Mouse (Mus musculus) liver, postnatal 0 days (tissue): ENCODE measurements at regions not wholly inside any gene's neighbourhood (a gene's known extent, or its start where the extent isn't known, plus 50 kb on each side); places are given as distances from the start of the nearest gene placed in this dataset. TPM values are rescaled to one million over a fixed set of nuclear protein-coding genes. Genes with fewer than 3 reads are reported as not detected.

Experiments used
- ATAC-seq: fragments of 200-750 bp; cut with Nextera tagmentation; 2 replicates; pipeline ENCODE4 v1.8.0; 2017; ENCODE audit warnings: mild to moderate bottlenecking, moderate library complexity
- DNase-seq: peaks from one replicate; pipeline ENCODE4 v3.0.0-alpha.2; 2016
- H3K27ac ChIP-seq: fragments of 300-500 bp; sonication (generic); 2 replicates; pipeline ENCODE4 v1.5.1; 2014; ENCODE audit warnings: antibody characterized with exemption, moderate library complexity, mild to moderate bottlenecking, low read depth
- H3K27me3 ChIP-seq: fragments of 300-500 bp; sonication (generic); 2 replicates; pipeline ENCODE4 v1.6.1; 2014; ENCODE audit warnings: low read length, control low read depth, mixed read lengths; ENCODE audit not compliant: insufficient read depth
- H3K36me3 ChIP-seq: fragments of 300-500 bp; sonication (generic); replicated peaks from 2 replicates; pipeline ENCODE4 v1.6.1; 2014; ENCODE audit warnings: mild to moderate bottlenecking, control low read depth, low read length, moderate library complexity, mixed read lengths; ENCODE audit not compliant: insufficient read depth
- H3K4me1 ChIP-seq: fragments of 300-500 bp; sonication (generic); 2 replicates; pipeline ENCODE4 v1.6.1; 2014; ENCODE audit warnings: antibody characterized with exemption, mild to moderate bottlenecking, control low read depth; ENCODE audit not compliant: insufficient read depth
- H3K4me2 ChIP-seq: fragments of 300-500 bp; sonication (generic); 2 replicates; pipeline ENCODE4 v1.6.1; 2014; ENCODE audit warnings: low read depth, mild to moderate bottlenecking, low read length, moderate library complexity, mixed read lengths
- H3K4me3 ChIP-seq: fragments of 300-500 bp; sonication (generic); 2 replicates; pipeline ENCODE4 v1.5.1; 2014; ENCODE audit warnings: low read depth, low read length
- H3K9ac ChIP-seq: fragments of 300-500 bp; sonication (generic); replicated peaks from 2 replicates; pipeline ENCODE4 v1.6.1; 2014; ENCODE audit warnings: mild to moderate bottlenecking, moderate library complexity
- H3K9me3 ChIP-seq: fragments of 300-500 bp; sonication (generic); 2 replicates; pipeline ENCODE4 v1.6.1; 2016; ENCODE audit warnings: mild to moderate bottlenecking, control low read depth, low read length, mixed read lengths
- CTCF ChIP-seq: sonication (generic); IDR thresholded peaks from 2 replicates; pipeline ENCODE4 v1.5.1; 2016; ENCODE audit warnings: antibody characterized with exemption, low read depth
- EP300 ChIP-seq: IDR thresholded peaks from 2 replicates; pipeline ENCODE4 v1.6.1; 2016; ENCODE audit warnings: antibody characterized with exemption, low read depth, mild to moderate bottlenecking
- WGBS: fragments of 180-500 bp; shearing (Covaris S2); extraction: QIAGEN DNeasy Blood & Tissue Kit; methylation state at CpG from one replicate; pipeline ENCODE4 v1.1.7; 2014; ENCODE audit not compliant: insufficient replicate concordance; 5-methylcytosine and 5-hydroxymethylcytosine counted together
- microRNA counts: library from miRNA; unstranded; fragments of <30 nt; microRNA quantifications from one replicate; lab custom pipeline; 2015
- microRNA-seq: library from miRNA; unstranded; fragments of <30 nt; microRNA quantifications from one replicate; pipeline ENCODE4, GENCODE M21; 2016

DNA sequence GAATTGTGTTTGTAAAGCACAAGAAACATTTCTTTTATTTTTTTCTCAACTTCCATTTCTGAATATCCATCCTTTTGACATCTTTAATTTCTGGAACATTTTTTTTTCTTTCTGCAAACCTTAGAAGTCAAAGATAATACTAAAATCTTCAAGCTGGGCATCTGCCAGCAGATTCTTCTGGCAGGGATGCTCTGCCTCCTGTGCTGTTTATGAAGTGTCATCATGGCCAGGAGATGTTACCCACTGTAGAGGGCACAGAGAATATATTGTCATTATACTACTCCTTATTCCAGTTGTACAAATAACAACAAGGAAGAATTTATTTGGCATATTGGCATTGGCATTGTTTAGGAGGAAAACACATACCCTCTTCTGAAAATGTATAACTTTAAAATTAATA is 111.7 kb upstream of the Tll1 start:
- ATAC-seq: no peak
- Histone ChIP-seq H3K4me1 (no peaks in the 10 kb centered on the region), H3K4me2 (no peak overlapping the region), H3K9ac (no peak overlapping the region), H3K36me3 (no peaks in the 10 kb centered on the region), H3K9me3 (no peaks in the 10 kb centered on the region), H3K27ac (no peak overlapping the region), H3K27me3 (no peaks in the 10 kb centered on the region), H3K4me3 (no peak overlapping the region)
- DNase-seq: no peak
- TF ChIP-seq EP300 (no peak), CTCF (no peak)

GRCm38 (mm10) chr8:64307995-64308394 is 101.9 kb upstream of the Tll1 start:
- H3K27me3 ChIP-seq: no peaks in the 10 kb centered on the region
- no peak overlapping the region for H3K4me2 ChIP-seq
- 70% methylated on average over 1 of the region's 1 CpGs for WGBS
- DNase-seq (no peak), ATAC-seq (no peak)
- H3K27ac ChIP-seq: no peak overlapping the region
- no peak overlapping the region for H3K4me3 ChIP-seq
- H3K9ac ChIP-seq: no peak overlapping the region
- no peaks in the 10 kb centered on the region for H3K36me3 ChIP-seq
- no peaks in the 10 kb centered on the region for H3K9me3 ChIP-seq
- TF ChIP-seq EP300: no peak
- no peak for TF ChIP-seq CTCF
- no peaks in the 10 kb centered on the region for H3K4me1 ChIP-seq

GRCm38 (mm10) chr8:64282806-64283205 is 76.7 kb upstream of the Tll1 start:
- no peak for TF ChIP-seq CTCF
- TF ChIP-seq EP300: no peak
- Histone ChIP-seq H3K9me3 (no peaks in the 10 kb centered on the region), H3K27me3 (no peaks in the 10 kb centered on the region), H3K9ac (no peak overlapping the region), H3K4me3 (no peak overlapping the region), H3K36me3 (no peaks in the 10 kb centered on the region), H3K4me1 (no peaks in the 10 kb centered on the region), H3K4me2 (no peak overlapping the region), H3K27ac (no peak overlapping the region)
- no peak for DNase-seq
- no peak for ATAC-seq
- 82% methylated on average over 6 of the region's 6 CpGs for WGBS

DNA sequence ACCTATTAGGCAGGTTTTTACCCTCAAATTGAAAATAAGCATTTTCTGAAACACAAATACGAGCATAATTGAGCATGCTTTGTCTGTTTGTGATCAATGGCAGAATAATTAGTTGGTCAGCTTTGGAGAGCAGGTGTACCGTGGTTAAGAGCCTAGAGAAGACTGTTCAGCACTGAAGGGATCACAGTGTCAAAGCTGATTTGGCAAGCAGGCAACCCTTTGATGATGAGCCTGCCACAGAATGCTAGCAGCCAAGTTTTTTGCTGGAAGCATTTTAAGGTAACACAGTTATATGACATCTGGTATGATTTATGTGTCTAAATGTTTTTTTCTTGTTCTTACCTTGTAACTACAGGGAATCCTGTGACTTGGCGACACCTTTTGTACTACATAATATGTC is 75.5 kb upstream of the Tll1 start:
- H3K27me3 ChIP-seq: no peaks in the 10 kb centered on the region
- no peak overlapping the region for H3K4me3 ChIP-seq
- ATAC-seq: no peak
- no peaks in the 10 kb centered on the region for H3K4me1 ChIP-seq
- no peak overlapping the region for H3K9ac ChIP-seq
- H3K9me3 ChIP-seq: no peaks in the 10 kb centered on the region
- no peak for TF ChIP-seq EP300
- no peak for TF ChIP-seq CTCF
- no peaks in the 10 kb centered on the region for H3K36me3 ChIP-seq
- DNase-seq: no peak
- 54% methylated on average over 3 of the region's 3 CpGs for WGBS
- H3K27ac ChIP-seq: no peak overlapping the region
- H3K4me2 ChIP-seq: no peak overlapping the region

DNA sequence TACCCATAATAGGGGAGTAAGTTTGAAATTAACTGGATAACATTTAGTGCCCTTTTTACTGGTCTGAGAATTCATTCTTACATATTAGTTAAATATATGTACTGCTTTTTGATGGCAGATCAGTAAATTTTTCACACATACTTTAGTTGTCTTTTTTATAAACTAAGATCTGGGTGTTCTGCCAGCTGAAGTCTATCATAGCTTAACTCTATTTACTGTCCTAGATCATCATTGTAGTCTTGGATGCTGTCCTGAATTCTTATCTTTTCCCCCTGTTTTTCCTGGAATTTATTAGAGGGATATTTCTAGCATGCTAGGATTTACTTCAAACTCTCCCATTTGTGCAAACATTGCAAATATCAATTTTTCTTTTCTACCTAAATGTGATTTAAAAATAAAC is 74.3 kb upstream of the Tll1 start:
- H3K4me2 ChIP-seq: no peak overlapping the region
- H3K4me1 ChIP-seq: no peaks in the 10 kb centered on the region
- no peaks in the 10 kb centered on the region for H3K27me3 ChIP-seq
- H3K27ac ChIP-seq: no peak overlapping the region
- TF ChIP-seq EP300 (no peak), CTCF (no peak)
- no peak for ATAC-seq
- no peak overlapping the region for H3K9ac ChIP-seq
- H3K9me3 ChIP-seq: no peaks in the 10 kb centered on the region
- no peak overlapping the region for H3K4me3 ChIP-seq
- no peak for DNase-seq
- no peaks in the 10 kb centered on the region for H3K36me3 ChIP-seq

- WGBS: 45% methylated on average over 6 of the region's 6 CpGs
- no peaks in the 10 kb centered on the region for H3K27me3 ChIP-seq
- H3K27ac ChIP-seq: no peak overlapping the region
- H3K4me1 ChIP-seq: no peaks in the 10 kb centered on the region
- DNase-seq (no peak), ATAC-seq (no peak)
- no peak overlapping the region for H3K9ac ChIP-seq
- no peaks in the 10 kb centered on the region for H3K36me3 ChIP-seq
- no peak overlapping the region for H3K4me3 ChIP-seq
- H3K4me2 ChIP-seq: no peak overlapping the region
- no peaks in the 10 kb centered on the region for H3K9me3 ChIP-seq
- TF ChIP-seq EP300 (no peak), CTCF (no peak)
These were observed 70.0 kb upstream of the Tll1 start for GRCm38 (mm10) chr8:64276058-64276457.

DNA sequence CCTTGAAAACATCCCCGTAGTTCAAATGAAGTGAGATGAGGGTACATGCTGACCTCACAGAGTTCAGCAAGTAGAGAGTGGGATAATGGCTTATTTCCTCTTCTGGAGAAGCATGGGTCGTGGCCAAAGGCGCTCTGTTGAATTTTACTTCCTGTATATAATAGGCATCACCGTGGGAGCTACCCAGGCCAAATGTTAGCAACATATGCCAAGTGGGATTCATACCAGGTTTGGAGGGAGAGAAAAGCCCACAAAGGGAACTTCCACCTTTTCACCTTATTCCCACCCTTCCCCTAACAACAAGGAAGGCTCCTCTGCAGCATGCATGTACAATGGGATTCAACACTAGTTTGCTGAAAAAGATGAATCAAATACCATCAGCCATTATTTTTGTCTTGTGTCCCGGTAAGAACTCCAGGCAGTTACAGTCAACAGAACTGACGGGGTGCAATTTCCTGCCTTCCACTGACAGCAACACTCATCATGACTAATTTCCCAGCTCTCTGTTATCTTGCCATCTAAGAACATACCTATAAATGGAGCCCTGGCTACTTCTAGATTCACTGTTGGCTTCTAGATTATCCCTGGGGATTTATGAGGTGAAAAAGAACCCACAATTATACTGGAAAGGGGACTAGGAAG is 59.4 kb upstream of the Tll1 start:
- no peak overlapping the region for H3K4me3 ChIP-seq
- no peaks in the 10 kb centered on the region for H3K9me3 ChIP-seq
- ATAC-seq (no peak), DNase-seq (no peak)
- no peak overlapping the region for H3K9ac ChIP-seq
- 45% methylated on average over 6 of the region's 6 CpGs for WGBS
- no peaks in the 10 kb centered on the region for H3K27me3 ChIP-seq
- TF ChIP-seq EP300: no peak
- no peak for TF ChIP-seq CTCF
- H3K36me3 ChIP-seq: no peaks in the 10 kb centered on the region
- H3K4me1 ChIP-seq: no peaks in the 10 kb centered on the region
- H3K27ac ChIP-seq: no peak overlapping the region
- H3K4me2 ChIP-seq: no peak overlapping the region

MicroRNA genes in the stretch of these regions (microRNA counts, 519-probe panel; counts per million panel counts)
- microRNA mmu-miR-710 (lab: Ali Mortazavi, UCI): 1,511 counts per million, percentile 11 among the panel's probes with 10 or more counts

Small RNA genes lying in the stretch of these regions (microRNA-seq; reads per million reads assigned to microRNA genes)
- gene Mir710: not detected
